Mouse (Mus musculus): ENCODE measurements around the gene Gm20509. TPM values are rescaled to one million over a fixed set of nuclear protein-coding genes. Genes with fewer than 3 reads are reported as not detected.

The Gm20509 gene
- total RNA-seq (2023): under 1 TPM in 1 of 2 experiments, not detected in 1; 0.77 TPM

DNA sequence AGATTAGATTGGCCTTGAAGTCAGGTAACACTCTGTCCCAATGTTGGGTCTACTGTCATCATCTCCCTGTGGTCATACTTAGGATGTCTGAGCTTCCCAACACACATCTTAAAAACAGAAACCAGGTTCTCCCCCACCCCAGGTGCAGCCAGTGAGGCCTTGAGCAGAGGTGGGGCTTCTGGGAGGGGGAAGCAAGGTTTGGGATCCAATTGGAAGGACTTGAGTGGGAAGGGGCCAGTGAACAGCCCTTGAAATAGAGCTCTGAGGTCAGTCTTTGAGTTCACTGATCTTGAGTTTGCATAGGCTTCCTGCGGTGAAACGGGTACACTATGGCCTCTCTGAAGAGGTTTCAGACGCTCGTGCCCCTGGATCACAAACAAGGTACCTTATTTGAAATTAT is at the start of gene Gm20509:
TSS of gene Gm20509 (plus strand) at position 290 of the 400 bp plus-strand sequence.

GRCm38 (mm10) chr9:73101536-73101935 is 734 bp upstream of the Gm20509 start, which contains the start of gene Khdc3:
TSS of gene Khdc3 (plus strand) at chr9:73101836.

DNA sequence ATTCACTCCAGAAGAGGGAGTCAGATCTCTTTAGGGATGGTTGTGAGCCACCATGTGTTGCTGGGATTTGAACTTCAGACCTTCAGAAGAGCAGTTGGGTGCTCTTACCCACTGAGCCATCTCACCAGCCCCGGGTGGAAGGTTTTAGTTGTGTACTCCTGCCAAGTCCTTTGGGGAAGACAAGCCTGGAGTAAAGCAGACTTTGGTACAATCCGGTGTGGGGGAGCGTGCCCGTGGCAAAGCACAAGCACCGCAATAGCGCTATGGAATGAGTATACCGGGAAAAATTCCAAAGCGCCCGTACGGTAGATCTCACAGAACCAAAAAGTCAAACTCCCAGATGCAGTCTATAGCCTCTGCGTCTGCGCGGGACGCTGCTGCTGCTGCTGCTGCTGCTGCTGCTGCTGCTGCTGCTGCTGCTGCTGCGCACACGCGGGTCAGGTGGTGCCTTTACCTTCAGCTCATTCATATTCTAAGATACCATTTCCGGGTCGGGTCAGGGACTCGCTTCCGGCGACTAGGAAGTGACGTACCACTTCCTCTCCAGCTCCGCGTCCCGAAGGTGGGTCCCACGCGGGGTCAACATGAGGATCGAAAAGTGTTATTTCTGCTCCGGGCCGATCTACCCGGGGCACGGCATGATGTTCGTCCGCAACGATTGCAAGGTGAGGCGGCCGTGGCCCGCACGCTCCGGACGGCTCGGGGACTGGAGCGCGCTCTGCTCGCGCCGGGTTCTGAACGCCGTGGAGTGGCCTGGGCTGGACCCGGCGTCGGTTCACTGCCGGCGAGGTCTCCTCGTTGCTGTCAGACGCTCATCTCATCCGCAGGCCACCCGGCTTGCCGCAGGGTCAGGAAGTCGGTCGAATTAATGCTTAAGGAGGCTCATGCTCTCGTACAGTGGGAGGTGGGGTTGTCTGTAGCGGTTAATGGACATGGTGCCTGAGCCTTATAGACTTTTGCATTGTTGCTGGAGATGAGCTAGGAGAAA is 10.9 kb downstream of the Gm20509 start, which contains the start of gene Rsl24d1:
TSS of gene Rsl24d1 (plus strand) at position 508 of the 988 bp plus-strand sequence.

Other genes with a start within 250 kb of the Gm20509 start
- gene Pygo1, start 176.8 kb upstream of the Gm20509 start, total RNA-seq (2023): not detected
- under 1 TPM; 0.28 to 0.57 TPM for gene Dyx1c1, start 143.7 kb upstream of the Gm20509 start, total RNA-seq (2023)
- gene Gm44503, start 143.6 kb upstream of the Gm20509 start, total RNA-seq (2023): under 1 TPM in 1 of 2 experiments, not detected in 1; 0.24 TPM
- gene Ccpg1os, start 117.1 kb upstream of the Gm20509 start, total RNA-seq (2023): 1 to 10 TPM; 3.4 to 3.7 TPM
- 100 to 1,000 TPM; 285 to 302 TPM for gene Ccpg1, start 117.0 kb upstream of the Gm20509 start, total RNA-seq (2023)
- gene Pigb, start 62.1 kb upstream of the Gm20509 start, total RNA-seq (2023): 10 to 100 TPM; 27.5 to 28.1 TPM
- gene Rab27a, start 57.6 kb upstream of the Gm20509 start, total RNA-seq (2023): 100 to 1,000 TPM; 186 to 204 TPM
- 10 to 100 TPM; 14.9 to 21.7 TPM for gene Khdc3, start 634 bp upstream of the Gm20509 start, total RNA-seq (2023)
- 10 to 100 TPM; 36.8 to 37.1 TPM for gene Rsl24d1, start 11.0 kb downstream of the Gm20509 start, total RNA-seq (2023)